Mouse (Mus musculus) frontal cortex, adult (tissue): Measurements from ENCODE around the gene Dok1.

ENCODE experiments used
- ATAC-seq: cut with Nextera tagmentation; 2 replicates; pipeline ENCODE4 v1.9.2; 2017; ENCODE audit warnings: mild to moderate bottlenecking, moderate library complexity, mixed read lengths; ENCODE audit not compliant: low TSS enrichment

The Dok1 gene

DNA sequence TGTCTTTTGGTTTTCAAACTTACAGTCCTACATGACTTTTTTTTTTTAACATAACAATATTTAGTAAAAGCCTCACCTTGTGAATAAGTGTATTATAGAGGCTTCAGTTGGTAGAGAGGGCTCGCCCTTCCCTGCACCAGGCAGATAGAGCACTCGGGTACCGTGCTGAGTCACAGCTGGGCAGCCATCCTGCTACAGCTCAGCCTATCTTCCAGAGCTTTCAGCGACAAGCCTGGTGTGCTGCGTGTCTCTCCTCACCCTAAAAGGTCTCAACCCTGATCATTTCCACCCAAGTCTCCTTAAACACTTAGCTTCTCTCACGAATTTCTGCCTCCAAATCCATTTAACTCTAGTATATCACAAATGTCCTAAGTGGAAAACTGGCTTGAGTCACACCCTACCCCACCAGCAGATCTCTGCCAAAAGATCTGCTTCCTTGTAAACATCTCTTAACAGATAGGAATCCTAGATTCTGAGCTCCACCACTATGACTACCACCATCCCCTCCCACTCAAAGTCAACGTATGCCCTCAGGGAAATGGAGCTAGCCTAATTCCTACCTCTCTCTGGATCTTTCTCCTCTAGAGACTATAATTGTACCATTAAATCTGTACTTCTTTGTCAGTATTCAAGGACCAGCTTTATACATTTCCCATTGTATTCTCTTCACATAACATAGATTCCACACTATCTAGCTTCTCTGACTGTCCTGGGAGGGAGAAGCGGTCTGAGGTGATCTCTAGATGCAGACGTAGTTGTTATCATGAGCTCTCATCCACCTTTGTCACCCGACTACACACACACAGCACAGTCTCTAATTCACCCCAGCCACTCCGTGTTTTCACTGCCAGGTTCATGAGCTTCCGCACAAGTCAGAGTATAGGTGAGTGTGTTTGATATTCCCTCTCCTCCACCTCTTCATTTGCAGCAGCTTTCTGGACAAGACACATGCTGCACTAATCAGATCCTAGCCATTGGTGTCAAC is 18.5 kb downstream of the Dok1 start:
- no peak for ATAC-seq

DNA sequence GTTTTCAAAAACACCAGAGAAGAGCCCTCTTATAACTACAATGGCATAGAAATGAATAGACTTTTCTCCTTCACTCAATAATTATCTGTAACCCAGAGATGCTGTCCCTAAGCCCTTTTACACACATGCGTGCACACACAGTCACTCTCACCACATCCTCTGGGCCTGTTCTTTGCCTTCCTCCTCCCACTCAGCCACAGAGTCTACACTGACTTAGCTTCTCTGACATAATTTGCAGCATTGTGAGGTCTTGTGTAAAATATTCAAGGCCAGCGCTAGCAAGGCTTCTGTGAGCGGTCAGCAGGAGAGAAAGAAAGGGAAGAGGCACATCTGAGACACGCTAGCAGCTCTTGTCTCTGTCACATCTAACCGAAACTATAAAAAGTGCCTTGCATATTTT is 19.8 kb downstream of the Dok1 start:
- ATAC-seq = no peak

DNA sequence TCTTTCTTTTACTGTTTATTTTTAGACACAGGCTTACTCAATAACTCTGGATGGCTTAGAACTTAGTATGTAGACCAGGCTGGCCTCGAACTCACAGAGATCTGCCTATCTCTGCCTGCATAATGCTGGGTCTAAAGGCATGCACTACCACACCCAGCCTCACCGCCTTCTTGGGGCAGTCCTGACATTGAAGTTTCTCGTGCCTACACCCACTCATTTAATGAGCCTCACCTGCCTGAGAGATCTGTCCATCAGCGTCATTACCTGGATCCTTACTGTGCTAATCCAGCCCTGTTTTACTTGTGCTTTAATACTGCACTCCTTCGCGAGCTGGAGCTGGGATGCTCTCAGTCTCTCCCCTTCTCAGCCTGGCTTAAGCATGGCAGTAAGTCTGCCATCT is 21.5 kb downstream of the Dok1 start:
- ATAC-seq = no peak

DNA sequence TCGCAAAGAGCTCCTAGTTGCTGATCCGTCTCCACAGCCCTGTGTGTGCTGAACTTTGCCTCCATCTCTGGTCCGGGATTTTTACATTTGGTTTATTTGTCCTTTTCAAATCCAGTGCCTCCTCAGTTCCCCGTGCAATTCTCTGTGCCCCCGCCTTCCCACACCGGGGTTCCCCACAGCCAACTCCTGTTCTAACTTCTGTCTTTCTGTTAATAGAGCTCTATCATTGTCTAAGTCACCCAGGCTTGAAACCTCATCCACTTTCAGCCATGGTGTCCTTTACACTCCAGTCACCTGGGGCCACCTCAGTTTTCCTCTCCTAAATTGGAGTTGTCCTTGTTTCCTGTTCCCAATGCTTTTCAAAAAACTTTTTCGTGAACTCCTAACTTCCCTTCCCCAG is 22.0 kb downstream of the Dok1 start:
- ATAC-seq = no peak

DNA sequence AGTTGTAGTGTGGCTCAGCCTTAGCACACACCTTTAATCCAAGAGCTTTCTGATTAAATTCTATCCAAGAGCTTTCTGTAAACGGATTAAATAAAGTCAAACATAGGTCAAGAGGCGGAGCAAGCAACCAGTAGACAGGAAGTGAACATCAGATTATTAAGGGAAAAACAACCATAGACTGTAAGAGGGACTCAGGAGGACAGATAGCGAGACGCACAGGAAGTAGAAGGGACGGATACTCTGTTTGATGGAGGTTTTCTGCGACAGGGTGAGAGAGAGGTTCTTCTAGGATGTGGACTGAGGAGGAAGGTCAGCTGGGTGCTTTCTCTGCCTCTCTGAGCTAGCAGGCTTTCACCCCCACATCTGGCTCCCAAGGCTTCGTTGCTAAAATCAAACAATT is 23.3 kb downstream of the Dok1 start:
- no peak for ATAC-seq

DNA sequence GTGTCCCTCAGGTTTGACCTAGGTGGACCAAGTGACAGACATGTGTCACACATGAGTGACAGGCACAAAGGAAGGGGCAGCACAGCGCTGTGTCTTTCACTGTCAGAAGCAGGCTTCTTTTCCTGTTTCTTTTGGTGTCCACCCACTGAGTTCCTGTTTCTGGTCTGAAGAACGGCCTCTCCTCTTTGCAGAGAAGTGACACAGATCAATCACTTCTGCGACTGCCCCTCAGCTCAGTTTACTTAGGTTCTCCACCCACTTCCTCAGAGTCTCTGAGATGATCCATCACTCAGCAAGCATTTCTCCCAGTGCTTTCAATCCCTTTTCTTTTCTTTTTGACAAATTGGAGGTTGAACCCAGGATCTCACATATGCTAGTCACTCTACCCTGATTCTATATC is 24.6 kb downstream of the Dok1 start:
- ATAC-seq = no peak

DNA sequence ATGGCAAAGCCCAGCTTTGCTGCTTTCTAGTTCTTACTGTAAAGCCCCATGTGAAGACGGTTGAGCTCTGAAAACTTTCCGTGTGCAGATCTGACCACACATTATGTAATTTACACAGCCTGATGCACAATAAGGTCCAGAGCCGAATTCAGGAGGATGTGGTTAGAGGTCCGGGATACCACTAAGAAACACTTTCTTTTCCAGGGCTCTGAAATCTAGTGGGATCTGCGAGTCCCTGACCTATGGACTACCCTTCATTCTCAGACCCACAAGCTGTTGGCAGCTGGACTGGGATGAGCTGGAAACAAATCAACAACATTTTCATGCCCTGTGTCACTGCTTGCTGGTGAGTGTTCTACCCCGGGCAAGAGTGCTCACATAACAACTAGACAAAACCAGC is 27.2 kb downstream of the Dok1 start:
- no peak for ATAC-seq

DNA sequence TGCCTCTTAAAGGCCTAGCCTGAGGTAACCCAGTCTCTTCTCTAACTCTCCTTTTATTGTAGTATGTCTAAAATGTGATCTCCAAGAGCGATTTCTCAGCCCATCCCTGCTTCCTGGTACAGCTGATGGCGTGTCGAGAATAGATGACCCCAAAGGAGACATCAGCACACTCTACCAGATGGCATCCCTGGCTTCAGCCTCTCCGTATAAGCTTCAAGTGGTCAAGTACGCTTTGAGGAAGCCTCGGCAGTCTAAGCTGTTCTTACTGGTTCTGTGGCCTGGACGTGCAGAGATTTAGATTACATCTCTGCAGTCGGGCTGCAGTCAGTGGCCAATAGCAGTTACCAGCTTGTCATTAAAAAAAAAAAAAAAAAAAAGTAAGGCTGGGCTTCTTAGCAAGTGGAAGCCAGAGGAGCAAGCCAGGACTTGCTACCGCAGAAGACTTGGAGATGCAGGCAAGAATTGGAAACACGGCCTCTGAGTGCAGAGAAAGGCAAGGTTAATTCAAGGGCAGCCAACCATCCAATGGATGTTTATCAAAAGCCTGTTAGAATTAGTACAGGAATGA is 27.7 kb downstream of the Dok1 start:
- ATAC-seq = no peak

DNA sequence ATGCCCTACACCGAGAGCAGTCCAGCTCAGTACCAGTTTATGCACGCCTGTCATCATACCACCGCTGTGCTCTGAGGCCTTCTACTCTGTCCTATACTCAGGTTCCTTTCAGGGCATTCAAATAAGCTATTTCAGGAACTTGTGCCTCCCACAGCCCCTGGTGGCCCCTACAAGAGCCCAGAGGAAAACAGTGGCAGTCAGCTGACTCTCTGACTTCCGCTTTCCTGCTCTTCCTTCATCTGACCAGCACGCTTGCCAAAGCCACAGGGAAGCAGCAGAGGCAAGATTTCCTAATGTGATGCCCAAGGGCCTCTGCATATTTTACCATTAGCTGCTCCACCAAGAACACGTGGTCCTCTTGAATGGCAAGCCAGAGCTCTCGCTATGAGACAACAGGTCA is 28.4 kb downstream of the Dok1 start:
- ATAC-seq = no peak

DNA sequence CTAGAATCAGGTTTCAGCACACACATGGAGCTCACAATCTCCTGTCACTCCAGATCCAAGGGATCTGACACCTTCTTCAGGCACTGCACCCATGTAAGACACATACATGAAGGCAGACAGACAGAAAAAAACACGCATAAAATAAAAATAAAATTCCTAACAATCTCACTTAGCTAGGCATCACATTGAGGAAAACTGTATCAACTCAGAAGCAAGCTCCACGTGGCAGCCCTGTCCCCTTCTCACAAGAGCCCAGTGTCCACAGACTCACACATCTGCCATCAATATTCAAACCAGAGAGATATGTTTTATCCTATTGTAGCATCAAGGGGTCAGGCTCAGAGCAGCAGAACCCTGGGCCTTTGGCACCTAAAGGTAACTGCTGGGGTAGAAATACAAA is 29.0 kb downstream of the Dok1 start:
- ATAC-seq = no peak

DNA sequence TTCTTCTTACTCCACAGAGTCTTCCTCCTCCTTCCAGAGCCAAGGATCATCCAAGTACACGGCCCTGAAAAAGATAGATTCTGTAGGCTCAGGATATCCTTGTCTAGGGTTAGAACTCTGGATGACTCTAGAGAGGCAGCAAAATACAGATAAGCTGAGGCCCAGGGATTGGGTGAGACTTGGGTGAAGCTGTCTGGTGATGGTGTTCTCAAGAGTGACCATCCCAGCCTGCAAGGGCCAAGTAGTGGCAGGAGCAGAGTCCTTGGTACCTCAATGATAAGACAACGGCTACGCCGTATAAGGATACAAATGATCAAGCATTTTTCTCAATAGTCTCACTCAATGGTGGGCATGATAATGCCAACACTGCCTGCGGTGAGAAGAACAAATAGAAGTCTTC is 29.4 kb downstream of the Dok1 start:
- no peak for ATAC-seq

DNA sequence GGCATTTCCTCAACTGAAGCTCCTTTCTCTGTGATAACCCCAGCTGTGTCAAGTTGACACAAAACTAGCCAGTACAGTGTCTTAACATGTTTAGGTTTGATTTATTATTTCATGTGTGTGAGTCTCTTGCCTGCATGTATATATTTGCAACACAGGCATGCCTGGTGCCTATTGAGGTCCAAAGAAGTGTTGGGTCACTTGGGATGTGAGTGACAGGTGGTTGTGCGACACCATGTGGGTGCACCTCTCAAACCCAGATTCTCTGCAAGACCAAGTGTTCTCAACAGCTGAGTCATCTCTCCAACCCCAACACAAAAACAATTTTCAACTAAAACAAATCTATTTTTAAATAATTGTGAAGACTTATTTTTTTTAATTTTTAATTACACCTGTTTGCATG is 30.2 kb downstream of the Dok1 start:
- ATAC-seq = no peak

DNA sequence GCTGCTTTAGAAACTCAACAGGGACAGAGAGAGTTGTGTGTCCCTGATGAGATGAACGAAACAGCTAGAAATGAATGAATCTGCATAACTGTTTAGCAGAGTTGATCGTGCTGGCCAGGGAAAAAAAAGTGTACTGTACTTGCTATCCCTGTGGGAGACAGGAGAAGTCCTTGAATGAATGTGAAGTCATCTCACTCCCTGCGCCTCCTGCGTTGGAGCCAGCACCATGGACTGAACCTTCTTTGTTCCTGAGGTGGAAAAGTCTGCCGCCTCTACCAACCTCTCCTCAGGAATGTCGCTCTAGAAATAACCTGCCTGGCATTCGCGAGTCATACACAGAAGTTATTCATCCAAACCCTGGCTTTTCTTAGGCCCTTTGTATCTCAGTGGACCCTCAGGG is 33.3 kb downstream of the Dok1 start:
- ATAC-seq = no peak

DNA sequence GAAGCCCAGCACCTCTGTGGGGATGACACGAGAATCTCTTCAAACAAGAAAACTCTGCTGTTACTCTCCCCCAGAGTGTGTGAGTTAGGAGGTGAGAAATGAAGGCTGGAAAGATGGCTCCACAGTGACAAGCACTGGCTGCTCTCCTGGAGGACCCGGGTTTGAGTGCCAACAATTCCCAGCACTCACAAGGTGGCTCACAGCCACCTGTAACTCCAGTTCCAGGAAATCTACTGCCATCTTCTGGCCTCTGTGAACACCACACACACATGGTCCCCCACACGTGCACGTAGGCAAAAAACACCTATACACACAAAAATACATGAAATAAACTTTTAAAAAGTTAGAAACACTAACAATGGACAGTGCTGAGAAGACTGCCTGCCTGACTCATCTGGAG is 34.9 kb downstream of the Dok1 start:
- no peak for ATAC-seq

DNA sequence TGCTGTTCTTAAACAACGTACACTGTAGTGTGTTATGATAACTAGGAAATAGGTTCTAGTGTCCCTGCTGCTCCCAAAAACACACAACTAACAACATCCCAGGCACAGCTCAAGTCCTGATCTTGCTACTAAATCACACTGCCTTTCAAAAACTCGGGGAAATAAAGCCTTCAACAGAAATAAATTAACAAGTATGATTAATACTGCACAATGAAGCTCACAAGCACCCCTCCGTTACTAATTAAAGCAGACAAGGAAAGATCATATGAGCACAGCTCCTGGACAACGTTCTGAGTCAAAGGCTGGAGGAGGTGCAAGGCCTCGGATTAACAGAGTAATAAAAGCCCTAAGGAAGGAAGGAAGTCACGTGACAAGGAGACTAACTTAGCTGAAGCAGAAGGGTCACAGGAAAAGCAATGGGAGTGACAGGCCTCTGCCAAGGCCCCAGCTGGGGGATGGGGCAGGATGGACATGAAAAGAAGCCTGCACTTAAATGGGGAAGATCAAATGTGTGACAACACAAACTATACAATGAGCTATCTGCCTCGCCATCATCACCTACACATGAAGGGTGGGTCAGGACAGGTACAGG is 35.7 kb downstream of the Dok1 start:
- ATAC-seq = peak; percentile 21; the same call in 1 of the 2 replicates

DNA sequence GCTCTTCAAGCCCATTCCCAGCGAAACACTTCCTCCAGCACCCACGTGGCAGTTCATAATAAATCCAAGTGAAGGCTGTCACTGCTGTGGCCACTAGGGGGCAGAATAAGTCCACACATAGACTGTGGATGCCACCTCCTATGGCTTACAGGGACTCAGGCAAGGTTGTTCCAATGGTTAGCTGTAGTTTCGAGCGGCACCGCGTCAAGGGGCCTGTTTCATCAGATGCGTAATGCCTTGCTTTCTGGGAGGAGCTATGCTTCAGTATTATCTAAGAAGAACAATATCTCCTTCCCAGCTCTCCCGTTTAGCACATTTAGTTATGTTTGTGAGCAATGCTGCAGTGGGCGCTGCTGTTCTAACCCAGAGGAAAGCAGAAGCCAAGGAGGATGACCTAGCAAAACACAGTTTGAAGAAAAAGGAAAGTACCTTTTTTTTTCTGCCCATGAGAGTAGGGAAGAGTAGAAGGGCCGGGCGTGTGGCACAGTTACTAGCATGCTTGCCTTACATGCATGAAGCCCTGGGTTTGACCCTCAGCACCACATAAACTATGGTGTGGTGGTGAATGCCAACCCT is 36.4 kb downstream of the Dok1 start:
- ATAC-seq = peak; percentile 100

DNA sequence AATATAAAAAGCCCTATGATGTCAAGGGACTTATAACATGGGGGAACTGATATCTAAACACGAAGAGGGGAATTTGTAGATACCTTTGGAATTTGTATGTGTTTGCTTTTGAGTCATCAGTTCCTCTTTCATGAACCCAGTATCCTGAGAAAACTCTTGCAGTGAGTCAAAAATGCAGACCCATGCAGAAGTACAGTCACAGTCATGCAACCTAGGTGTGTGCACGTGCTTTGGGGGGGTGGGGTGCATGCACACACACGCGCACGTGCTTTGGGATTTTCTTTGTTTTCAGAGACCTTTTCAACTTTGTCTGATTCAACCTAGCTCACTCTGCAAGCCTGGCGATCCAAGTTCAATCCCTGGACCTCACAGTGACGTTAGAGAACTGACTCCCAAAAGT is 38.9 kb downstream of the Dok1 start:
- ATAC-seq = no peak

DNA sequence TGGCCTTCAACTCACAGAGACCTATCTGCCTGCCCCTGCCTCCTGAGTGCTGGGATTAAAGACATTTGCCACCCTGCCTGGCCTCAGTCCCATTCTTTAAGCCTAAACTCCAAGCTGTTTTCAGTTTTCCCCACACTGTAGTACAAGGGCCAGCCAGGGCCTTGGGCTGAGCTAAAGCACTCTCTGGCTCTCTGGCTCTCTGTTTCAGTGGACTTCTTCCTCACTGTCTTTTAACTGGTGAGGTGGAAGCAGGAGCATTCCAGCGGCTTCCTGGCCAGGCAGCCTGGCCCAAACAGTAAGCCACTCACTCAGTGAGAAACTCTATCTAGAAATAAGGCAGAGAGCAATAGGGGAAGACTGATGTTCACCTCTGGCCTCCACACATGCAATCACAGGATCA is 39.6 kb downstream of the Dok1 start:
- ATAC-seq = no peak

DNA sequence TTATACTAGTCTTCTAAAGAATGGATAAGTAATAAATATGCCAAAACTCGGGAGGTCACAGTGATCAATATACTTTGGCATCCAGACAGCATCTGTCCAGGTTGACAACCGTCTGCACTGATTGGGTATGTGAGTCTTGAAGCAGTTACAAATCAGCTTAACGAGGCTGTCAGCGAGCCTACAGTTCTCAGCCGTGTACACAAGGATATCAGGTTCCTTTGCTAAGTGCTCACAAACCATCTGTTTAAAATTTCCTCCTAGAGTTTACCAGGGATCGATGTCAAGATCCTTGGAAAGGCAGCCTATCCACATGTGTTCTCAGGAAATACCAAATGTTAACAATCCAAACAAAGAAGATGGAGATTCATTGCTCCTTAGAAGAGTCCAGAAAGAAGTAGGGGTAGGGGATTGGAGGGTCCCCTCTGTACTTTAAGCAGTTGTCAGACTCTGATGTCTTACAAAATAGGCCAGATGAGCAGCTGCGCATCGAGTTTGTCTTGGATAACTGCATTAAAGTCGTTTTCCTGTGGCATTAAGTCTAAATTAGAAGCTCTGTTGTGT is 45.8 kb downstream of the Dok1 start:
- ATAC-seq = no peak
